Mouse (Mus musculus): ENCODE results near the gene Slain1.

GRCm38 (mm10) chr14:103650413-103651101 is 529 bp downstream of the Slain1 start:
- TF ChIP-seq CTCF (IDR thresholded peaks at IDR 0.05; ENCODE audit: borderline replicate concordance, control insufficient read depth, extremely low read depth, insufficient read depth, low read length, poor library complexity), result no peak
- TF ChIP-seq POLR2A (IDR thresholded peaks at IDR 0.05; ENCODE audit: control insufficient read depth, extremely low read depth, insufficient read depth, low read length, poor library complexity), result no peak

Measured in thymus, adult 2 months (tissue).